Mouse (Mus musculus): ENCODE results near the gene Pcif1.
"Not testable (repeated sequence)": the region's sequence is repeated elsewhere in the genome, so short reads cannot be mapped to it uniquely, and the experiment has no call there.

Pcif1 gene

DNA sequence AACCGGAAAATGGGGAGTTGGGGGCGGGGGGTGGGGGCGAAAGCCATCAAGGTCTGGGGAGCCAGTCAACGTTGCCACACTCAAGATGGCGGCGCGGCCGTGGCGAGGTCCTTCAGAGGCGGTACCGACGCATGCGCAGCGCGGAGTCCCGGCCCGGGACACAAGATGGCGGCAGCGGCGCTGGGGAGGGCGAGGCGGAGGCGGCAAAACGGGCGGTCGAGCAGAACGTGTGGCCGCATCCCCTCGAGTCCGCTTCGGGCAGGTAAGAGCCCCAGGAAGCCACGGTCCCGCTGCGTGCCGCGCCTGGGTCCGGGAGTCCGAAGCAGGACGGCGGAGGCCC, at the start of gene Pcif1:
Pcif1 (plus strand) TSS at position 77 of the 340 bp plus-strand sequence.
- peak; percentile 77 for DNase-seq (ENCODE audit: low spot score)

- DNase-seq (ENCODE audit: low spot score), result no peak
Measured at GRCm38 (mm10) chr2:164831029-164831428, 48.1 kb upstream of the Pcif1 start.

GRCm38 (mm10) chr2:164832032-164832747, 46.9 kb upstream of the Pcif1 start:
- no peak for DNase-seq (ENCODE audit: low spot score)

- DNase-seq (ENCODE audit: low spot score), result peak; percentile 68
Measured at GRCm38 (mm10) chr2:164832748-164833301, 46.3 kb upstream of the Pcif1 start, which contains the start of gene Ctsa. Ctsa (plus strand) TSS chr2:164832873.

DNA sequence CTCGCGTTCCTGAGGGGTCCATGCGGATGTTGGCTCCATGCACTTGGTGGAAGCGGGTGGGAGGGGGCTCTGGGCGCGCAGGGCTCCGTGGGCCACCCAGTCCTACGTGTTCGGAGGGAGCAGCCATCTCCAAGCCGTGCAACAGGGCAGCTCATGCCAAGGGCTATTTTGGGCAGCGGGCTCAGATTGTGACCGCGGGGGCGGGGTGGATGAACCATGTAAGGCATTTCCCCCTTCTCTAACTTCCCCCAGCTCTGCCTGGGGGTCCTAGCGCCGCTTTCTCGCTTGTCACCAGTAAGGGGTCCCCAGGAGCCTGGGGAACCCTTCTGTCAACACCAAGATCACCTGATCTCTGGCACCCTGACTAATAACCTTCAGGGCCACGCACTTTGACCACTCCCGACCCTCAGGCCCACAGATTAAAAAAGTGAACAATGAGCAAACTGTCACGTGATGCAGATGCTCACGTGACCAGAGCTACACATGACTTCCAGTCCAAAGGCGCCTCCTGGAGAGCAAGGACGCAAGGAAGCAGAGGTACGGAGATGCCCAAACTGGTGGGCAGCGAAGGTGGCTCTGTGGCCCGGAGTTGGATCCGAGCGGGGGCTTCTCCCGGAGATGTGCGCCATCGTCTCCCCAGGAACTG, 45.7 kb upstream of the Pcif1 start, which contains the start of gene Neurl2:
Neurl2 (minus strand) TSS at position 143 of the 646 bp plus-strand sequence.
- peak; percentile 97 for DNase-seq (ENCODE audit: low spot score)

GRCm38 (mm10) chr2:164834531-164834930, 44.6 kb upstream of the Pcif1 start:
- DNase-seq (ENCODE audit: low spot score), result no peak

GRCm38 (mm10) chr2:164835164-164835563, 43.9 kb upstream of the Pcif1 start:
- DNase-seq (ENCODE audit: low spot score), result no peak

- no peak for DNase-seq (ENCODE audit: low spot score)
Measured at GRCm38 (mm10) chr2:164845782-164846181, 33.3 kb upstream of the Pcif1 start.

DNA sequence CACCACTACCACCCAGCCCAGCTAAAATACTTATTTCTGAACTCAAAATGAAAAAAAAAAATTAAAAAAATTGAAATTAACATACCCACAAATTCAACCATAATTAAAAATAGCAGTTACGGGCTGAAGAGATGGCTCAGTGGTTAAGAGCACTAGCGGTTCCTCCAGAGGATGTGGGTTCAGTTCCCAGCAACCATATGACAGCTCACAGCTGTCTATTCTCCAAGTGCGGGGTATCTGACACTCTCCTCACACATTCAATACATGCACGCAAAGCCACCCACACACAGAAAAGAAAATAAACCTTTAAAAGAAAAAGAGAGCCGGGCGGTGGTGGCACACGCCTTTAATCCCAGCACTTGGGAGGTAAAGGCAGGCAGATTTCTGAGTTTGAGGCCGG, 29.0 kb upstream of the Pcif1 start:
- no peak for DNase-seq (ENCODE audit: low spot score)

- DNase-seq (ENCODE audit: low spot score), result not testable (repeated sequence)
Measured at GRCm38 (mm10) chr2:164855572-164855971, 23.5 kb upstream of the Pcif1 start.

DNA sequence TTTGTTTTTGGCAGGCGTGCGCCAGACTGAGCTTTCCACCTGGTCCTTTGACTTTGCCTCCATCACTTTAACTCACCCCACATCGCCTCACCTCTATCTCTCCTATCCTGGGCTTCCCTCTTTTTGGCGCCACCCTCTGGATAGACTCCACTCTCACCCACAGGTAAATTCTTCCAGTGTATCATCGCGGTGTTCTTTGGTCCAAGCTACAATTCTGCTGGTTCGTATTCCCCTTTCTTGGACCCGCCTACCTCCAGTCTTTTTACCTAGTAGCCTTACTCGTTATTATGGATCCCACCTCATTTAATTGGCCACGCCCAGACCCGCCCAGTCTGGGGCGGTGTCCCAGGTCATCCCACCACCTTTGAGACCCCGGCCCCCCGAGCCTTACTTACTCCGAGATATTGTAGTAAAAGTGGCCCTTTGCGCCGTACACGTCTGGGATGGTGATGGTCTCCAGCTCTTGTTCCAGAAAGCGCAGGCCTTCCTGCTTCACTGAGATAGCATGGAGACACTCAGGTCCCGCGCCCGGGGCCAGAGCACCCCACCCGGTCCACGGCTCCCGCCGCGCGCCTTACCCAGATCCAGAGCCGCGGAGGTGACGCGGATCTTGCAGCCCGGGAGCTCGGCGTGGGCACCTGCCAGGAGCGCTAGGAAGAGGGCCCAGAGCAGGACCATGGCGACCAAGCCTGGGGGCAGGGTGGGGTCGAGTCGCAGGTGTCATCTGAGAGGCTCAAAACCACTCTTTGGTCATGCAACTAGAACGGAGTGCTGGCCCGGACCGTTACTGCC, 22.6 kb upstream of the Pcif1 start:
- no peak for DNase-seq (ENCODE audit: low spot score)

DNA sequence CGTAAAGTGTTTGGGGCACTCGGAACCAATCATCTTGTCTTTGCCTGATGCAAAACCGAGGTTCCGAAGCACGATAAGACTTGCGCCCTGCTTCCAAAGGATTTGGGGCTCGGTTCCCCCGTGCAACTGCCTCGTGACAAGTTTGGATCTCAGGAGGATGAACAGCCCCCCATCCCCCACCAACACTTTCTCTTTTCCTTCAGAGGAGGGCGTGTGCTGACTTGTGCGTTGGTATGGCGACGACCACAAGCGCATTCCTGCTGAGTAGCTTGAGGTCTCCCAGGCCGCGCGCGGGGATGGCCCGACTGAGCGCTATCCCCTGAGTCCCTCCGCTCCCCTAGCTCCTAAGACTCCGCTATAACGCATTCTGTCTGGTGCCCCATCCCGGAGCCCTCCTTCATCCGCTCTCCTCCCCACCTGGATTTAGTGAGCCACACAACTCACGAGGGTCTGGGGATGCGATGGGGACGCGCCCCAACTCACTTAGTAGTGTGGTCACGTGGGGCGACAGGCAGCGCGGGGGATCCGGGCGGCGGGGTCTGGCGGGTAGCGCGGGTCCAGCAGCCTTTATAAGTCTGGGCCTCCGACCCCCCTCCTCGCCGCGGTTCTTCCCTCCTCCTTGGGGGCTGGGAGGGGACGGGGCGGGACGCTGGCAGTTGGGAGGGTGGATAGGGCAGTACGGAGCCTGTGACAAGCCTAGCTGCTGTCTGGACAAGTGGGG, 21.8 kb upstream of the Pcif1 start, which contains the start of gene Pltp:
Pltp (minus strand) TSS at position 611 of the 721 bp plus-strand sequence.
- no peak for DNase-seq (ENCODE audit: low spot score)

GRCm38 (mm10) chr2:164857842-164858553, 21.1 kb upstream of the Pcif1 start:
- DNase-seq (ENCODE audit: low spot score), result no peak

DNA sequence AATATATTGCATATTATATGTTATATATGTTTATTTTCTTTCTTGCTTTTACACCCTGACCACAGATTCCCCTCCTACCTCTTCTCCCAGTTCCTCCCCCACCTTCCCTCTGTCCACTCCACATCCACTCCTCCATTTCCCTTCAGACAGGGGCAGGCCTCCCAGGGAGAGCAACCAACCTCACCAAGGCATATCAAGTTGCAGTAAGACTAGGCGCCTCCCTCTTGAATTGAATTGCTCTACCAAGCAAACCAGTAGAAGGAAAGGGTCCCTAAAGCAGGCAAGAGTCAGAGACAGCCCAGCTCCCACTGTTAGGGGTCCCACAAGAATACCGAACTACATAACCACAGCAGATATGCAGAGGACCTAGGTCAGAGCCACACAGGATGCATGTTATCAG, 19.9 kb upstream of the Pcif1 start:
- no peak for DNase-seq (ENCODE audit: low spot score)

- DNase-seq (ENCODE audit: low spot score), result no peak
Measured at GRCm38 (mm10) chr2:164859640-164860432, 19.3 kb upstream of the Pcif1 start.

- no peak for DNase-seq (ENCODE audit: low spot score)
Measured at GRCm38 (mm10) chr2:164861094-164861493, 18.0 kb upstream of the Pcif1 start.

GRCm38 (mm10) chr2:164862179-164862861, 16.8 kb upstream of the Pcif1 start:
- DNase-seq (ENCODE audit: low spot score), result no peak

DNA sequence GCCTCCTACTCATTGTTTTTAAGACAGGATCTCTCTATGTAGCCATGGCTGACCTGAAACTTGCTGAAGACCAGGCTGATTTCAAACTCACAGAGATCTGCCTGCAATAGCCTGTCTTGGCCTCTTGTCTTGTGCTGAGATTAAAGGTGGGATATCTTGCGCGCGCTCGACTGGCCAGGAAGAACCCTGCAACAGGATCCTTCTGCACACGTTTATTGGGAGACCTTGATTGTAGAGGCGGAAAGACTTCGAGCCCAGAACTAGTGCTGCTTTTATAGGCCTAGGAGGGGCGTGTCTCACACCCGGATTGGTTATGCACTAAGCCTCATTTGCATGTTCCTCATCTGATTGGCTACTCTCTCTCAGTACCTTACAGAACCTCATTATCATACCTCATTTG, 15.7 kb upstream of the Pcif1 start:
- not testable (repeated sequence) for DNase-seq (ENCODE audit: low spot score)

- DNase-seq (ENCODE audit: low spot score), result no peak
Measured at GRCm38 (mm10) chr2:164864593-164864992, 14.5 kb upstream of the Pcif1 start.

Data from layer of hippocampus, adult 9-10 months (tissue).